ENCODE assay signal across 7 mouse cellular contexts in the genomic region with DNA sequence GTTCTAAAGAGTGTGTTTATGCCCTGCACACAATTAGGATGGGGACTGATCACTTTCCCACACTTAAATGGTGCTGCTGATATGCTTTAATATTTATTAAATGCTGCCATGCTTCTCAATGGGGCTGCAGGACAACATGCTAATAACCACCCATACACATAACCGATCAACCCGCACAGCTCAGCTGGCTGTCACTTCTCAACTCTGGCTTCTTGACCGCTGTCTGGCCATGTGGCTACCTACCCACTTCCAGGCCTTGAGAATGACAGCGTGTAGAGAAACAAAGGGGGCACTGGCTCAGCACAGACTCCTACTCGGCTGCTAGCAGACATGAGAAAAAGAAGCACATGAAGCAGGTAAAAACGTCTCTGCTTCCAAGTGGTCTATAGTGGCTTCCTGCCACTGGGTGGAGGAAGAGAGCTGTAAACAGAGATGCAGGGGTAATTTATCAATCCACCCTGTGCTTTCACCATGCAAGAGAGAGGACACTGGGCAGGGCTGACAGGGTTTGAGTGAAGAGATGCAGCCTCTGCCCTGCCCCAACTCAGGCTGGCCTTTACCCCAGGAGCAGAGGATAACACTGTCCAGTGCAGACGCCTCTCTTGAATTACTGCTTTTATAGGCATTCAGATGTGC.
A peak's percentile ranks its signal among the peaks of the same experiment; 100 is the strongest.
DNase-seq lines count a peak whose midpoint lies in the region; ATAC-seq lines count a peak whose summit lies in the region.

No protein-coding gene starts in this region.

- H3K4me3 ChIP-seq in forebrain, embryonic 10.5 days = no peak overlapping the region
- H3K4me3 ChIP-seq in hindbrain, embryonic 13.5 days = no peak overlapping the region
- no peak overlapping the region for H3K4me3 ChIP-seq in midbrain, embryonic 10.5 days
- no peak overlapping the region for H3K4me3 ChIP-seq in stomach, embryonic 14.5 days (ENCODE audit: low read depth, low read length)

- peak; percentile 78 for ATAC-seq in hindbrain, embryonic 13.5 days (ENCODE audit: low FRiP score)
- peak; percentile 33; the same call in 1 of the 2 replicates for ATAC-seq in stomach, embryonic 14.5 days (ENCODE audit: insufficient number of reproducible peaks, insufficient read depth, low FRiP score, low read depth)

- no peaks in the 10 kb centered on the region for H3K27me3 ChIP-seq in forebrain, embryonic 10.5 days (ENCODE audit: poor library complexity, severe bottlenecking)
- H3K27me3 ChIP-seq in hindbrain, embryonic 13.5 days = no peaks in the 10 kb centered on the region
- no peaks in the 10 kb centered on the region for H3K27me3 ChIP-seq in midbrain, embryonic 10.5 days (ENCODE audit: low read depth, poor library complexity, severe bottlenecking)
- no peaks in the 10 kb centered on the region for H3K27me3 ChIP-seq in stomach, embryonic 14.5 days (ENCODE audit: control insufficient read depth, insufficient read depth, low read length)

- WGBS in forebrain, embryonic 10.5 days = 62% methylated on average over 7 of the region's 7 CpGs
- 57% methylated on average over 7 of the region's 7 CpGs for WGBS in hindbrain, embryonic 13.5 days
- 67% methylated on average over 7 of the region's 7 CpGs for WGBS in midbrain, embryonic 10.5 days
- 58% methylated on average over 7 of the region's 7 CpGs for WGBS in stomach, embryonic 14.5 days

- peaks cover 5% of the 10 kb centered on the region for H3K9me3 ChIP-seq in forebrain, embryonic 10.5 days
- H3K9me3 ChIP-seq in hindbrain, embryonic 13.5 days = no peaks in the 10 kb centered on the region; the same call in 1 of the 2 replicates
- H3K9me3 ChIP-seq in midbrain, embryonic 10.5 days (replicated peaks) = no peaks in the 10 kb centered on the region; the same call in 1 of the 2 replicates
- H3K9me3 ChIP-seq in stomach, embryonic 14.5 days (ENCODE audit: control insufficient read depth, low read depth, low read length) = no peaks in the 10 kb centered on the region

- no peak overlapping the region for H3K9ac ChIP-seq in hindbrain, embryonic 13.5 days
- no peak overlapping the region for H3K9ac ChIP-seq in stomach, embryonic 14.5 days (replicated peaks; ENCODE audit: low read depth, low read length)

- no peak overlapping the region for H3K27ac ChIP-seq in forebrain, embryonic 10.5 days
- H3K27ac ChIP-seq in hindbrain, embryonic 13.5 days = no peak overlapping the region
- H3K27ac ChIP-seq in midbrain, embryonic 10.5 days (replicated peaks) = no peak overlapping the region
- no peak overlapping the region for H3K27ac ChIP-seq in stomach, embryonic 14.5 days (ENCODE audit: low read length)

- H3K4me1 ChIP-seq in forebrain, embryonic 10.5 days = peaks cover 7% of the 10 kb centered on the region; the same call in 1 of the 2 replicates
- H3K4me1 ChIP-seq in hindbrain, embryonic 13.5 days (replicated peaks) = peaks cover 28% of the 10 kb centered on the region
- no peaks in the 10 kb centered on the region for H3K4me1 ChIP-seq in midbrain, embryonic 10.5 days
- no peaks in the 10 kb centered on the region for H3K4me1 ChIP-seq in stomach, embryonic 14.5 days (ENCODE audit: control insufficient read depth, insufficient read depth, low read length)

- H3K36me3 ChIP-seq in forebrain, embryonic 10.5 days (replicated peaks) = peaks cover 8% of the 10 kb centered on the region; the same call in 1 of the 2 replicates
- H3K36me3 ChIP-seq in hindbrain, embryonic 13.5 days = no peaks in the 10 kb centered on the region
- H3K36me3 ChIP-seq in midbrain, embryonic 10.5 days = peaks cover 6% of the 10 kb centered on the region; the same call in 1 of the 2 replicates
- no peaks in the 10 kb centered on the region for H3K36me3 ChIP-seq in stomach, embryonic 14.5 days (ENCODE audit: control insufficient read depth, insufficient read depth, low read length)

- peak; percentile 38 for DNase-seq in ES-CJ7 (ENCODE audit: low read depth, low spot score)
- DNase-seq in adipocyte (ENCODE audit: low spot score) = peak; percentile 81
- DNase-seq in forebrain, embryonic 10.5 days (ENCODE audit: extremely low spot score, low spot score) = peak; percentile 38
- peak; percentile 51 for DNase-seq in layer of hippocampus, adult 9-10 months (ENCODE audit: low spot score)
- DNase-seq in midbrain, embryonic 10.5 days (ENCODE audit: low spot score) = peak; percentile 45

- no peak overlapping the region for H3K4me2 ChIP-seq in hindbrain, embryonic 13.5 days
- H3K4me2 ChIP-seq in stomach, embryonic 14.5 days (replicated peaks; ENCODE audit: low read depth, low read length) = no peak overlapping the region
